Mouse (Mus musculus): ENCODE data around the gene Rpl26. TPM values are rescaled to one million over a fixed set of nuclear protein-coding genes. Genes with fewer than 3 reads are reported as not detected.

The Rpl26 gene
- 1,000 to 10,000 TPM; 1,371 to 2,270 (median 2,196) TPM for polyA plus RNA-seq (2017; shearing (Covaris generic))

- peak; percentile 92 for ATAC-seq
These were observed at the start of gene Rpl26 for GRCm38 (mm10) chr11:68901351-68902046. Gene Rpl26 (plus strand): TSS chr11:68901583.

GRCm38 (mm10) chr11:68851644-68852485 is 49.5 kb upstream of the Rpl26 start:
- ATAC-seq, result no peak

- peak; percentile 19 for ATAC-seq
These were observed 48.9 kb upstream of the Rpl26 start for GRCm38 (mm10) chr11:68852486-68852901.

- ATAC-seq, result peak; percentile 94
These were observed 48.4 kb upstream of the Rpl26 start for GRCm38 (mm10) chr11:68852932-68853409.

- no peak for ATAC-seq
These were observed 47.6 kb upstream of the Rpl26 start for GRCm38 (mm10) chr11:68853611-68854401.

- no peak for ATAC-seq
These were observed 46.8 kb upstream of the Rpl26 start for GRCm38 (mm10) chr11:68854621-68855020.

- no peak for ATAC-seq
These were observed 44.1 kb upstream of the Rpl26 start for GRCm38 (mm10) chr11:68857329-68857728.

GRCm38 (mm10) chr11:68859943-68860593 is 41.3 kb upstream of the Rpl26 start:
- no peak for ATAC-seq

GRCm38 (mm10) chr11:68862260-68862659 is 39.1 kb upstream of the Rpl26 start:
- ATAC-seq, result no peak

GRCm38 (mm10) chr11:68863631-68864091 is 37.7 kb upstream of the Rpl26 start:
- no peak for ATAC-seq

- no peak for ATAC-seq
These were observed 36.7 kb upstream of the Rpl26 start for GRCm38 (mm10) chr11:68864544-68865189.

GRCm38 (mm10) chr11:68871277-68871676 is 30.1 kb upstream of the Rpl26 start:
- ATAC-seq, result no peak

GRCm38 (mm10) chr11:68871748-68872147 is 29.6 kb upstream of the Rpl26 start, which contains the start of gene Ndel1:
Gene Ndel1 (minus strand): TSS chr11:68871858.
- no peak for ATAC-seq

GRCm38 (mm10) chr11:68874841-68875240 is 26.5 kb upstream of the Rpl26 start:
- no peak for ATAC-seq

GRCm38 (mm10) chr11:68878811-68879210 is 22.6 kb upstream of the Rpl26 start:
- no peak for ATAC-seq

- no peak for ATAC-seq
These were observed 19.3 kb upstream of the Rpl26 start for GRCm38 (mm10) chr11:68882107-68882506.

- ATAC-seq, result no peak
These were observed 17.5 kb upstream of the Rpl26 start for GRCm38 (mm10) chr11:68883843-68884242.

GRCm38 (mm10) chr11:68884368-68884767 is 17.0 kb upstream of the Rpl26 start:
- ATAC-seq, result no peak

- no peak for ATAC-seq
These were observed 15.3 kb upstream of the Rpl26 start for GRCm38 (mm10) chr11:68886091-68886490.

GRCm38 (mm10) chr11:68888253-68888652 is 13.1 kb upstream of the Rpl26 start, which contains the start of gene Rnf222:
Gene Rnf222 (plus strand): TSS chr11:68888553.
- no peak for ATAC-seq

GRCm38 (mm10) chr11:68888653-68889052 is 12.7 kb upstream of the Rpl26 start:
- ATAC-seq, result no peak
